Mouse (Mus musculus) layer of hippocampus, postnatal 36 days (tissue): ENCODE results near the gene Olfr372. TPM values are rescaled to one million over a fixed set of nuclear protein-coding genes. Genes with fewer than 3 reads are reported as not detected.
"Not testable (repeated sequence)": the region's sequence is repeated elsewhere in the genome, so short reads cannot be mapped to it uniquely, and the experiment has no call there.

Experiments used
- DNase-seq, 2 experiments: peaks; one replicate each; pipeline ENCODE4 v3.0.0; 2022
- total RNA-seq, 2 experiments: library from RNA; stranded (reverse); gene quantifications; 2 replicates each; pipeline ENCODE4 v1.2.3; 2021

Gene Olfr372
- total RNA-seq = not detected

DNA sequence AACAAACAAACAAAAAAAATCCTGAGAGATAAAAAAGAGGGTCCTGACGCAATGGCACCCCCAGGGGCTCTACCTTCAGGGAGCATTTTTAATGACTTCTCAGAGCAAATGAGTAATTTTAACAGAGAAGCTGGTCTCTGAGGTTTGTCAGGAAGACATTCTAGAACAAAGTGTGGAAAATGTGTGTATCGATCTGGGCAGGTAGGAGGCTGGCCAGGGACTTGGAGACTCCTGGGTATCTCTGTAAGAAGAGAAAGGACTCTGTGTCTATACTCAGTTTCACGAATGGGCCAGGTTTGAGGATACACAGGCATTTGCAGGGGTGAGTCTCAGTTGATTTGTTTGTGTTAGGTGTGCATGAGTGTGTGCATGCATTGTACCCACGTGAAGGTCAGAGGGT lies at the start of gene Olfr372:
Gene Olfr372 (plus strand): TSS at position 301 of the 400 bp plus-strand sequence.
- not testable (repeated sequence) for DNase-seq

DNA sequence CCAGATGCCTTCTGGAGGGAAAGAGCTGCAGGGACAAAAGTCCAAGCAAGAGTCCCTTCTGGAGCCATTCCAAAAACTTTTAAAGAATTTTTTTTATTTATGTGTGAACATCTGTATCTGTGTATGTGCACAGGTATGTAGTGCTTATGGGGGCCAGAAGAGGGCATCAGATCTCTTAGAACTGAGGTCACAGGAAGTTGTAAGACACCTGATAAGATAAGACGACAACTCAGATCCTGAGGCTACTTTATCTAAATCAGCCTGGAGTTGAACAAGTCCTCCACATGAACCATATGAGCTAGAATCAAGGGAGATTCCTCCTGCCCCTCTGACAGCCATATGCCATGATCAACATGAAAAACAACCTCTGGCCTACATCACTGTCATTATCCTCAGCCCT lies 41.6 kb upstream of the Olfr372 start:
- DNase-seq = no peak

DNA sequence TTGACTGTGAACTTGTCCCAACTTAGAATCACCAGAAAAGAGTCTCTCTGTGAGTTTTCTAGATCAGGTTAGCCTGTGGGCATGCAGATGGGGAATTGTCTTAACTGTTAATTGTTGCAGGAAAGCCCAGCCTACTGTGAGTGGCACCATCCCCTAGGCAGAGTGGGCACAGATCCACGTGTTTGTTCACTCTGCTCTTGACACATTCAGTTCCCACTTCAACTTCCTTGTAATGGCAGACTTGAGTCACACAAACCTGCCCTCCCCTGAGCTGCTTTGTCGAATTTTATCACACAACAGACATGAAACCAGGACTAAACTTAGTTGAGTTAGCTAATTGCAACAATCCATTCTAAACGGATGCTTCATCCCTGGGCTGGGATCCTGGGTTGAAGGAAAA lies 40.8 kb upstream of the Olfr372 start:
- no peak for DNase-seq

DNA sequence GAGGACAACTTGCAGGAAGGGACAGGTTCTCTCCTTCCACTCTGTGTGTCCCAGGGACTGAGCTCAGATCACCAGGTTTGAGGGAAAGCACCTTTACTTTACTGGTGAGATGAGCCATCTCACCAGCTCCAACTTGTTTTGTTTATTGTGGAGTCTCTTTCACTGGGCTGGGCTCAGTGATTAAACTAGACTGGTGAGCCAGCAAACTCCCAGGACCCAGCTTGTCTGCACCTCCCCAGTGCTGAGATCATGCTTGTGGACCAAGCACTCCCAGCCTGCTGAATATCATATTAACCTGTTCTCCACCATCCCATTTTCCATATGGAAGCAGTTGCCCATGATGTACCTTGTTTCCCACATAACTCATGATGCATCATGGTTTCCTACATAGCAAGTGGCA lies 38.1 kb upstream of the Olfr372 start:
- DNase-seq = no peak

DNA sequence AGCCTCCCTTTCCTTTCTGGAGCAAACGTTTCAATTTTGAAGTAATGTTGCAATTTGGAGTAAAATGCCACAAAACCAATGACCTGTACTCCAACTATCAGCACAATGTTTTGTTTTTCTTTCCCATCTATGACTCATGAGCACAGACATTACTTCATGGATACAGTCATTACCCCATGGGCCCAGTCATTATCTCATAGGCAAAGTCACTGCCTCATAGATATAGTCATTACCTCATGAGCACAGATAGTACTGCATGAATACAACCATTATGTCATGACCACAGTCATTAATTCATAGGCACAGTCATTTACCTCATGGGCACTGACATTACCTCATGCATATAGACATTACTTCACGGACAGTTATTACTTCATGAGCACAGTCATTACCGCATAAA lies 35.1 kb upstream of the Olfr372 start:
- no peak for DNase-seq

DNA sequence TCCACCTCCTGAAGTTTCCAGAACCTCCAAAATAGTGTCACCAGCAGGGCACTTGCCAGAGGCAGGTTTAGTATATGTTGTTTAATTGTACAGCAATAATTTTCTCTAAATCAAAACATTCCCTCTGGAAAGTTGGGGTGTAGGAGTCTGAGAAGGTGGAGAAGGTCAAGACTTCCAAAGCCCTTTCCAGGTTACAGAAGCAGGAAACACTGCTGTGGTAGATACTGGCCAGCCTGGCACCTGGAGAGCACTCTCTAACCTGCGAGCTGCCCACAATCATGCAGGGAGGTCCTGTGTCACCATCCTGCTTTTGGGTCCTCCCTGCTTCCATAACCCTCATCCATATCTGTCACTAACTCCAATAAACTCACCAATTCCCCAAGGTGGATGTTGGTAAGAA lies 34.3 kb upstream of the Olfr372 start:
- no peak for DNase-seq

DNA sequence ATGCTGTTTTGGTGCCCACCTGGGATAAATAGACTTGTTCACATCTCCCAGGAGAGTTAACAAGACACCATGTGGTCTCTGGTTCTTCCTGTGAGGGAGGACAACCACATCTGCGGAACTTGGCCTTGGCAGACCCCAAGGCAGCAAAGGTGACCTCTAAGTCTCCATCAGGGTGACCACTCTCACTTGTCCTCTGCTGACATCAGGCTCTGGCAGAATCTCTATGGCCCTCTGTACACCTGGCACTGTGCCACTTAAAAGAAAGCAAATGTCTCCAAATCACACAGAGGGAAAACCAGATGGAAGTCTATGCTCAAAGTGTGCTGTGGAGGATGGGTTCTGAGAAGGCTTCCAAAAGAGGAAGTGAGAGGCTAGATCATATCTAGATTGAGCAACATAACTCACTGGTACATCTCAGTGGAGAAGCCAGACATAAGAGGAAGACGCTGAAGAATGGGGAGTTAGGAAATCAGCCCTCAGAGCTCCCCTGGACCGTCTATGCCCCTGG lies 32.8 kb upstream of the Olfr372 start:
- DNase-seq = no peak

DNA sequence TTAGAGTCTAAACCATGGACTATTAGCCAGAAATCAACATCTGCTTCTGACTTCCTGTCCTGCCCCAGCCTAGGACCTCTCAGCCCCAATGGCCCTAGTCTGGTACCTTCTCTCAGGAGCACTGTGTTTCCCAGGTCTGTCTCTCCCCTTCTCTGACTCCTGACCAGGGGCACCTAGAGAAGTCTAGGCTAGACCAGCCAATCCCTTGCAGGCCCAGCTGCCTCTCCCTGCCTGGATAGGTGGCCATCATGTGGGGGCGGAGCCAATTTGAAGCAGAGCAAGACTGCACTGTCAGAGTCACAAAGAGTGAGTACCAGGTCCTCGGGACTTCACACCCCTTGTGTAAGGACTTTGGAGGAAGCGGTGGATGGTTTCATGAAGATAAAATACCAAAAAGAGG lies 31.5 kb upstream of the Olfr372 start, which contains the start of gene Cyp4f18:
Gene Cyp4f18 (minus strand): TSS at position 154 of the 400 bp plus-strand sequence.
- no peak for DNase-seq

DNA sequence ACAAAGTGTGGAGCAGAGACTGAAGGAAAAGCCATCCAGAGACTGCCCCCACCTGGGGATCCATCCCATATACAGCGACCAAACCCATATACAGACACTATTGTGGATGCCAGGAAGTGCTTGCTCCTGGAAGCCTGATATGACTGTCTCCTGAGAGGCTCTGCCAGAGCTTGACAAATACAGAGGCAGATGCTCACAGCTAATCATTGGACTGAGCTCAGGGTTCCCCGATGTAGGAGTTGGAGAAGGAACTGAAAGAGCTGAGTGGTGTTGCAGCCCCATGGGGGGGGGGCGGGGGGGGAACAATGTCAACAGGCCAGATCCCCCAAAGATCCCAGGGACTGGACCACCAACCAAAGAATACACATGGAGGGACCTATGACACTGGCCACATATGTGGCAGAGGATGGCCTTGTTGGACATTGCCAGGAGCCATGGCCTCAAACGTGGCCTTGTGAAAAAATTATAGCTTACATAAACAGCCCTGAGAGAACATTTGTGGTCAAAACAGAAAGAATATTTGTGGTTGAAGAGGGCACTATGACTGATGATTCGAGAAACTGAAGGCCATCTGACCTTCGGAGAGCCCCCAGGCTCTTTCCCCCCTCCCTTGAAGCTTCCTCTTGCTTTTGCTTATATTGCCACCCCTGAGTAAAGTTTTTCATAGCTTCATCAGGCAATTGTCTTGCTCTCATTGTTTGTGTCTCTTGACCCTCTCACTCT lies 27.4 kb upstream of the Olfr372 start:
- not testable (repeated sequence) for DNase-seq

DNA sequence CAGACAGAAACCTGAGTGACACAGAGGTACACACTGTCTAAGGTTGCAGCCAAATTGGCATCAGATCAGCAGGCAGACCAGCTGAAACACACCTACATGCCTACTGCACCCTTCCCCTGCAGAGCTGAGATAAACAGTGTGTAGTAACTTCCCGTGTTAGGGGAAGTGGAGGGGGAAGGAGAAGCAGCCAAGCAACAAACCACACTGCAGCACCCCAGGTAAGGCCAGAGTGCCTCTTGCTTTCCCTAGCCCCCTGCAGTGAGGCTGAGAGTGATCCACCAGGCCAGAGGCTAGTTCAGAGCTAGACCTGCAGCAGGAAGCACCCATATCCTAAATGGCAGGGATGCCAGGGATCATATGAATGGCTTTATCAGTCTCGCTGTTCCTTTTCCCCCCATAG lies 23.7 kb upstream of the Olfr372 start:
- not testable (repeated sequence) for DNase-seq

DNA sequence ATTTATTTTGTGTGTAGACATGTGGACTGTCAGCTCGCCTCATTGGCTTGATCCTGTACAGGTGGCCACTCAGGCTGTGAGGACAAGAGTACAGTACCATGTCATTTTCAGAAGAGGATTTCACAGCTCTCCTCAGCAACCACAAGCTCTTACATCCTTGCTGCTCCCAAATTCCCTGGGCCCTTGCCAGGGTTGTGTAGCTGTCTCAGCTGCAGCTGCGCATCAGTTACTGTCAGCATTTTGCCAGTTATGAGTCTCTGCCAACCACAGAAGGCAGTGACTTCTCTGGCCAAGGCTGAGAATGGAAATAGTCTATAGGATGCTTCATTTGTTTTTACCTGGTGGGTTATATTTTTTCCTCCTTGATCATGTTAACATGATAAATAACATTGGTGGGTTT lies 22.9 kb upstream of the Olfr372 start:
- DNase-seq = no peak

DNA sequence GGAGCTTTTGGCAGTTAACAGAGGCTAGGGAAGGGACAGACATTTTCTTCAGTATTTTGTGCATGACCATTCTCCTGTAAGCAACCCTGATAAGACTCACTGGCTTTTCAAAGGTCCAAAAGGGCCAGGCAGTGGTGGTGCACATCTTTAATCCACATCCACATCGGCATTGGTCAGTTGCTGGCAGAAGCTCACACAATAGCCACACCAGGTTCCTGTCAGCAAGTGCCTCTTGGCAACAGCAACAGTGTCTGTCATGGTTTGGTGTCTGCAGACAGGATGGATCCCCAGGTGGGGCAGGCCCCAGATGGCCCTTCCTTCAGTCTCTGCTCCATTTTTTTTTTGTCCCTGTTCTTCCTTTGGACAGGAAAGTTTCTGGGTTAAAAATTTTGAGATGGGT lies 22.0 kb upstream of the Olfr372 start:
- not testable (repeated sequence) for DNase-seq

DNA sequence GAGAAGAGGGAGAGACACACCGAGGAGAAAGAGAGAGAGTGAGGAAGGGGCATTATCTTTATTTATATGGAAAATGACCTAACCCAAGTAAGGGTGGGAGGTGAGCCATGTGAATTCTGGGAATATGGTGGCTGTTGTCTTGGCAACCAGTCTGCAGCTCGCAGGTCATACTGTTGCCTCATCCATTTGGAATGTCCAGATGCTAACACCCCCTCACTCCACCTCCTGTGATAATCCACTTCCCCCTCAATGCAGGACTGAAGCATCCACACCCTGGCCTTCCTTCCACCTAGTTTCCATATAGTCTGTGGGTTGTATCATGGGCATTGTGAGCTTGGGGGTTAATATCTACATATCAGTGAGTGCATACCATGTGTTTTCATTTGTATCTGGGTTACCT lies 21.2 kb upstream of the Olfr372 start:
- no peak for DNase-seq

DNA sequence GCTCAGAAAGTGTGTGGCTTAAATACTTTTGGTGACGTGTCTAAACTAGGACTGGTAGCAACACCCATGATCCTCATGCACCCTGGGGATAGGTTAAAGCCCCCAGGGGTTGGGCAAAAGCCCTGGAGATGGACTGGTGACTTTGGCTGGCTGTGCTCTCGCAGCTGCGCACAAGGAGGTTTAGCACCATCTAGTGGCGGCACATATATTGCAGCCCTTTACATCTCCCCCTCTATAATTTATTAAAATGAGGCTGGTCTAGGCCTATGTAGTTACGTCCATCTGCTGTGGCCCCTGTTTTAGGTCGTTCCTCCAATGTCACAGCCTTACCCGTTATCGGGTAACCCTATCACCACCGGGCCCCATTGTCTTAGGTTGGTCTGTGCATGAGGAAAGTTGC lies 16.1 kb upstream of the Olfr372 start:
- peak in 1 of 2 experiments; percentile 15 for DNase-seq

DNA sequence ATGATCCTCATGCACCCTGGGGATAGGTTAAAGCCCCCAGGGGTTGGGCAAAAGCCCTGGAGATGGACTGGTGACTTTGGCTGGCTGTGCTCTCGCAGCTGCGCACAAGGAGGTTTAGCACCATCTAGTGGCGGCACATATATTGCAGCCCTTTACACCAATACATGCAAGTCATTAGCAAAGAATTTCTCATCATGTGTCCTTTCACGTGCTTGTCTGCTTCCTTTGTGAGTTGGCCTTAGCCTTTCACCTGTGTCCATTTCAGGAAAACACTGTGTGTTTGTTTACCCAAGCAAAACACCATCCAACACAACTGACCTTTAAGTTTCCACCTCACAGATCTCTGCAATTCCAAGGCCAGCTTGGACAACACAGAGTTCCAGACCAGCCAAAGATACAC lies 8.1 kb upstream of the Olfr372 start:
- peak; percentile 17 to 51 for DNase-seq

DNA sequence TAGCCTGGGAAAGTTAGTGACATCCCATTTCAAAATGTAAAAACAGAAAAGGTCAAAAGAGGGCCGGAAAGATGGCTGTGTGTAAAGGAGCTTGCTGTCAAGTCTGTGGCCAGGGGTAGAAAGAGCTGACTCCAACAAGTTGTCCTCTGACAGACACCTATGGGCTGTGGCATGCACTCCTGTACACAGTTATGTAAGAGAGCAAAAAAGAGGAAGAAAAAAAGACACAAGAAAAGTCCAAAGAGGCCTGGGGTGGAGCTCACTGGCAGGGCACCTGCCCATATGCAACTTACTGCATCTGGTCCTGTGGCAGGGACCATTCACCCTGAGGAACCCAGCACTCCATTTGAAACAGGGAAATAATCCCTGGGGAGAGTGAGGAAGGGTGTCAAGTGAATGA lies 1.5 kb downstream of the Olfr372 start:
- DNase-seq = no peak

DNA sequence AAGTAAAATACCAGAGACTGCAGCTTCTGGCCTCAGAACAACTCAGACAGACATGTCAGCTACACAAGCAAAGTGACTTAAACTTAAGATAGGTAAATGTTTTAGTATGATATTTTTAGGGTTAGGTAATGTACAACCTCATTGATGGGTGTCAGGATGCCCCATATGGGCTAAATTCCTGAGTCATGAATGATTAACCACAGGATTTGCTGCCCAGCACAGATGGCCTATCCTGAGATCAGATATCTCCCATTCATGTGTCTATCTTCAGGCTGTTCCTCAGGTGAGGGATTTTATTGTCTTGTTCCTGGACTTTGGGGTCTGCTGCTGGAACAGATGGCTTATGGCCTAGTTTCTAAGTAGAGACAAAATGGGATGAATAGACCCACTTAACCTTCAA lies 13.6 kb downstream of the Olfr372 start:
- not testable (repeated sequence) for DNase-seq

DNA sequence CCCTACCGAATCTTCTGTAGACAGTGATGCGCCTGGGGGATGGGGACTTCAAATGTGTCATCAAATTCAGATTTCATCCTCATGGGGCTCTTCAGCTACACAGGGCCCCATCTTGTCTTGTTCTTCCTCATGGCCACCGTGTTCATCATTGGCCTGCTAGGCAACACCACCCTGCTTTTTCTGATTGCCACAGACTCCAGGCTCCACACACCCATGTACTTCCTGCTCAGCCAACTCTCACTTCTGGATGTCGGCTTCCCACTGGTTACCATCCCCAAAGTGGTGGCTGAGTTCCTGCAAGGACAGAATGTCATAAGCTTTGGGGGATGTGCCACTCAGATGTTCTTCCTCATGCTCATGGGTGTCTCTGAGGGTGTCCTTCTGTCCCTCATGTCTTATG lies 16.6 kb downstream of the Olfr372 start:
- not testable (repeated sequence) for DNase-seq

DNA sequence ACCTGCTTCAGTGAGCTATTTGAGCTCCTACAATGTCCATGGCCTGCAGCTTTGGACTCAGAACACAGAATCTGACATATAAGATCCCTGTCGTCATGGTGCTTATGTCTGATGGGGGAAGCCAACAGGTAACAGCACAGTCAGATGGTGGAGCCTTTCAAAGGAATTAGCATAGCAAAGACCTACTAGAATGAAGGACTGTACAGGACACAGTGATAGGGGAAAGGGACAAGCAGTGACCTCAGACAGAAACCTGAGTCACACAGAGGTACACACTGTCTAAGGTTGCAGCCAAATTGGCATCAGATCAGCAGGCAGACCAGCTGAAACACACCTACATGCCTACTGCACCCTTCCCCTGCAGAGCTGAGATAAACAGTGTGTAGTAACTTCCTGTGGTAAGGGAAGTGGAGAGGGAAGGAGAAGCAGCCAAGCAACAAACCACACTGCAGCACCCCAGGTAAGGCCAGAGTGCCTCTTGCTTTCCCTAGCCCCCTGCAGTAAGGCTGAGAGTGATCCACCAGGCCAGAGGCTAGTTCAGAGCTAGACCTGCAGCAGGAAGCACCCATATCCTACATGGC lies 25.9 kb downstream of the Olfr372 start:
- not testable (repeated sequence) for DNase-seq

DNA sequence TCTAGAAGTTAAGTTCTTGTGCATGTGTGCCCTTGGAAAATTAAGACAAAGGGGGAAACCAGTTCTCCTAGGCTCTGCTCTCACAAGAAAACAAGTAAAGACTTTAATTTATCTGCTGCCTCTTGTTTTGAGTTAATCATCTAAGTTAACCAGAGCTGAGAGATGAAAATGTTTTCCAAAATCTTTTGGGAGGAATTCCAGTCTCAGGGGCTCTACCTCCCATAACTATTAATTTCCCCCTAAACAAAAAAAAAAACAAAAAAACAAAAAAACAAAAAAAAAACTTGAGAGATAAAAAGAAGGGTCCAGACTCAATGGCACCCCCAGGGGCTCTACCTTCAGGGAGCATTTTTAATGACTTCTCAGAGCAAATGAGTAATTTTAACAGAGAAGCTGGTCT lies 41.9 kb downstream of the Olfr372 start, which contains the start of gene Olfr373:
Gene Olfr373 (plus strand): TSS at position 301 of the 400 bp plus-strand sequence.
- DNase-seq = not testable (repeated sequence)

DNA sequence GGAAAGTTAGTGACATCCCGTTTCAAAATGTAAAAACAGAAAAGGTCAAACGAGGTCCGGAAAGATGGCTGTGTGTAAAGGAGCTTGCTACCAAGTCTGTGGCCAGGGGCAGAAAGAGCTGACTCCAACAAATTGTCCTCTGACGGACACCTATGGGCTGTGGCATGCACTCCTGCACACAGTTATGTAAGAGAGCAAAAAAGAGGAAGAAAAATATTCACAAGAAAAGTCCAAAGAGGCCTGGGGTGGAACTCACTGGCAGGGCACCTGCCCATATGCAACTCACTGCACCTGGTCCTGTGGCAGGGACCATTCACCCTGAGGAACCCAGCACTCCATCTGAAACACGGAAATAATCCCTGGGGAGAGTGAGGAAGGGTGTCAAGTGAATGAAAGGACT lies 43.7 kb downstream of the Olfr372 start:
- DNase-seq = no peak

DNA sequence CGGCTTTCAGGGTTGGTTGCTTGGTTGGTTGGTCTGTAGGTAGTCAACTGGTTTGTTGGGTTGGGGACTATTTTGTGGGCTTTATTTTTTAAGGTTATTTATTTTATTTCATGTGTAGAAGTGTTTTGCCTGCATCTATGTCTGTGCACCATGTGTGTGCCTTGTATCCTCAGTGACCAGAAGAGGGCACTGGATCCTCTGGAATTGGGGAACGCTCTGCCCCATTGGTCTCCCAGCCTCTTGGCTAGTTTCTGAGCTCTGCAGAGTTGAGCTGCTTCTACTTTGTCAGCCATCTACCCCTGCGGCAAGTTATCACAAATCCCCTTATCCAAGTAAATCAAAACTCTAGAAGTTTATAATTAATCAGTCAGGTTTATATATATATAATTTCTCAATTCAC lies 46.6 kb downstream of the Olfr372 start:
- DNase-seq = not testable (repeated sequence)

DNA sequence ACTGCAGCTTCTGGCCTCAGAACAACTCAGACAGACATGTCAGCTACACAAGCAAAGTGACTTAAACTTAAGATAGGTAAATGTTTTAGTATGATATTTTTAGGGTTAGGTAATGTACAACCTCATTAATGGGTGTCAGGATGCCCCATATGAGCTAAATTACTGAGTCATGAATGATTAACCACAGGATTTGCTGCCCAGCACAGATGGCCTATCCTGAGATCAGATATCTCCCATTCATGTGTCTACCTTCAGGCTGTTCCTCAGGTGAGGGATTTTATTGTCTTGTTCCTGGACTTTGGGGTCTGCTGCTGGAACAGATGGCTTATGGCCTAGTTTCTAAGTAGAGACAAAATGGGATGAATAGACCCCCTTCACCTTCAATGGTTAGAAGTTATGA lies 55.7 kb downstream of the Olfr372 start:
- DNase-seq = not testable (repeated sequence)
